Mouse (Mus musculus): Measurements from ENCODE around the gene Gsg1l. TPM values are rescaled to one million over a fixed set of nuclear protein-coding genes. Genes with fewer than 3 reads are reported as not detected.

The Gsg1l gene
- polyA plus RNA-seq, 1 experiment from 2014 or later: 7.7 TPM

GRCm38 (mm10) chr7:126097219-126097915 is 15.2 kb upstream of the Gsg1l start:
- no peaks in the 10 kb centered on the region for H3K27me3 ChIP-seq
- no peak overlapping the region for H3K27ac ChIP-seq
- 68% methylated on average over 6 of the region's 9 CpGs for WGBS
- H3K4me1 ChIP-seq (replicated peaks): peaks cover 3% of the 10 kb centered on the region; the same call in 1 of the 2 replicates
- H3K36me3 ChIP-seq: peaks cover 24% of the 10 kb centered on the region
- H3K4me3 ChIP-seq: no peak overlapping the region
- H3K9ac ChIP-seq: no peak overlapping the region
- no peak overlapping the region for H3K4me2 ChIP-seq
- H3K9me3 ChIP-seq (replicated peaks): no peaks in the 10 kb centered on the region
- no peak for ATAC-seq (replicated peaks; ENCODE audit: insufficient number of reproducible peaks, insufficient read depth, low FRiP score, low read depth)

- WGBS: 44% methylated on average over 5 of the region's 5 CpGs
- no peak for ATAC-seq (replicated peaks; ENCODE audit: insufficient number of reproducible peaks, insufficient read depth, low FRiP score, low read depth)
- no peak overlapping the region for H3K27ac ChIP-seq
- no peaks in the 10 kb centered on the region for H3K9me3 ChIP-seq (replicated peaks)
- no peak overlapping the region for H3K9ac ChIP-seq
- peaks cover 17% of the 10 kb centered on the region for H3K36me3 ChIP-seq
- H3K4me3 ChIP-seq: no peak overlapping the region
- H3K27me3 ChIP-seq: no peaks in the 10 kb centered on the region
- peaks cover 3% of the 10 kb centered on the region; the same call in 1 of the 2 replicates for H3K4me1 ChIP-seq (replicated peaks)
- no peak overlapping the region for H3K4me2 ChIP-seq
Measured at GRCm38 (mm10) chr7:126096596-126096995, 14.4 kb upstream of the Gsg1l start.

- Histone ChIP-seq H3K4me1 (replicated peaks) (peaks cover 5% of the 10 kb centered on the region; the same call in 1 of the 2 replicates), H3K4me3 (no peak overlapping the region), H3K27me3 (no peaks in the 10 kb centered on the region), H3K27ac (no peak overlapping the region), H3K36me3 (no peaks in the 10 kb centered on the region), H3K9ac (no peak overlapping the region), H3K9me3 (replicated peaks) (no peaks in the 10 kb centered on the region), H3K4me2 (no peak overlapping the region)
- no peak for ATAC-seq (replicated peaks; ENCODE audit: insufficient number of reproducible peaks, insufficient read depth, low FRiP score, low read depth)
- 82% methylated on average over 5 of the region's 5 CpGs for WGBS
Measured at GRCm38 (mm10) chr7:126094738-126095137, 12.5 kb upstream of the Gsg1l start.

- H3K4me2 ChIP-seq: no peak overlapping the region
- H3K4me3 ChIP-seq: no peak overlapping the region
- H3K9me3 ChIP-seq (replicated peaks): no peaks in the 10 kb centered on the region
- peaks cover 5% of the 10 kb centered on the region; the same call in 1 of the 2 replicates for H3K4me1 ChIP-seq (replicated peaks)
- WGBS: 31% methylated on average over 3 of the region's 3 CpGs
- ATAC-seq (replicated peaks; ENCODE audit: insufficient number of reproducible peaks, insufficient read depth, low FRiP score, low read depth): no peak
- H3K27me3 ChIP-seq: no peaks in the 10 kb centered on the region
- H3K9ac ChIP-seq: no peak overlapping the region
- no peak overlapping the region for H3K27ac ChIP-seq
- H3K36me3 ChIP-seq: no peaks in the 10 kb centered on the region
Measured at GRCm38 (mm10) chr7:126093162-126093561, 11.0 kb upstream of the Gsg1l start.

- Histone ChIP-seq H3K9ac (no peak overlapping the region), H3K9me3 (replicated peaks) (no peaks in the 10 kb centered on the region), H3K4me1 (replicated peaks) (peaks cover 28% of the 10 kb centered on the region), H3K4me2 (no peak overlapping the region), H3K4me3 (no peak overlapping the region), H3K27me3 (peaks cover 6% of the 10 kb centered on the region; the same call in 1 of the 2 replicates), H3K36me3 (no peaks in the 10 kb centered on the region), H3K27ac (no peak overlapping the region)
- no peak for ATAC-seq (replicated peaks; ENCODE audit: insufficient number of reproducible peaks, insufficient read depth, low FRiP score, low read depth)
- WGBS: 20% methylated on average over 6 of the region's 6 CpGs
Measured at GRCm38 (mm10) chr7:126089782-126090181, 7.6 kb upstream of the Gsg1l start.

GRCm38 (mm10) chr7:126088155-126088554 is 5.9 kb upstream of the Gsg1l start:
- 23% methylated on average over 3 of the region's 6 CpGs for WGBS
- peaks cover 16% of the 10 kb centered on the region for H3K27me3 ChIP-seq
- ATAC-seq (replicated peaks; ENCODE audit: insufficient number of reproducible peaks, insufficient read depth, low FRiP score, low read depth): no peak
- H3K36me3 ChIP-seq: no peaks in the 10 kb centered on the region
- H3K4me3 ChIP-seq: no peak overlapping the region
- H3K4me1 ChIP-seq (replicated peaks): peaks cover 40% of the 10 kb centered on the region
- H3K27ac ChIP-seq: no peak overlapping the region
- no peaks in the 10 kb centered on the region for H3K9me3 ChIP-seq (replicated peaks)
- no peak overlapping the region for H3K4me2 ChIP-seq
- H3K9ac ChIP-seq: no peak overlapping the region

- no peak for ATAC-seq (replicated peaks; ENCODE audit: insufficient number of reproducible peaks, insufficient read depth, low FRiP score, low read depth)
- H3K27ac ChIP-seq: no peak overlapping the region
- no peaks in the 10 kb centered on the region for H3K9me3 ChIP-seq (replicated peaks)
- H3K36me3 ChIP-seq: no peaks in the 10 kb centered on the region
- H3K4me3 ChIP-seq: no peak overlapping the region
- H3K4me1 ChIP-seq (replicated peaks): peaks cover 45% of the 10 kb centered on the region
- H3K9ac ChIP-seq: no peak overlapping the region
- H3K4me2 ChIP-seq: no peak overlapping the region
- WGBS: 46% methylated on average over 10 of the region's 10 CpGs
- peaks cover 21% of the 10 kb centered on the region for H3K27me3 ChIP-seq
Measured at GRCm38 (mm10) chr7:126087602-126088001, 5.4 kb upstream of the Gsg1l start.

- H3K27ac ChIP-seq: peak overlapping the region; percentile 49
- H3K4me3 ChIP-seq: no peak overlapping the region
- no peaks in the 10 kb centered on the region for H3K36me3 ChIP-seq
- no peaks in the 10 kb centered on the region for H3K9me3 ChIP-seq (replicated peaks)
- 0 out of 2 replicates have a peak overlapping the region, but pooled peaks have one; percentile 9 for H3K9ac ChIP-seq
- H3K4me2 ChIP-seq: peak overlapping the region; percentile 28
- H3K4me1 ChIP-seq (replicated peaks): peaks cover 55% of the 10 kb centered on the region
- 30% methylated on average over 6 of the region's 6 CpGs for WGBS
- no peak for ATAC-seq (replicated peaks; ENCODE audit: insufficient number of reproducible peaks, insufficient read depth, low FRiP score, low read depth)
- peaks cover 34% of the 10 kb centered on the region for H3K27me3 ChIP-seq
Measured at GRCm38 (mm10) chr7:126086321-126086741, 4.1 kb upstream of the Gsg1l start.

- 84% methylated on average over 9 of the region's 9 CpGs for WGBS
- Histone ChIP-seq H3K27ac (no peak overlapping the region), H3K36me3 (no peaks in the 10 kb centered on the region), H3K4me1 (replicated peaks) (peaks cover 59% of the 10 kb centered on the region), H3K9me3 (replicated peaks) (no peaks in the 10 kb centered on the region), H3K27me3 (peaks cover 46% of the 10 kb centered on the region), H3K4me3 (no peak overlapping the region), H3K4me2 (no peak overlapping the region), H3K9ac (no peak overlapping the region)
- ATAC-seq (replicated peaks; ENCODE audit: insufficient number of reproducible peaks, insufficient read depth, low FRiP score, low read depth): no peak
Measured at GRCm38 (mm10) chr7:126085154-126085553, 2.9 kb upstream of the Gsg1l start.

GRCm38 (mm10) chr7:126083980-126084348 is 1.8 kb upstream of the Gsg1l start:
- H3K36me3 ChIP-seq: no peaks in the 10 kb centered on the region
- peaks cover 54% of the 10 kb centered on the region for H3K27me3 ChIP-seq
- H3K27ac ChIP-seq: no peak overlapping the region
- no peak overlapping the region for H3K4me3 ChIP-seq
- no peak overlapping the region for H3K9ac ChIP-seq
- H3K4me1 ChIP-seq (replicated peaks): peaks cover 56% of the 10 kb centered on the region
- 31% methylated on average over 4 of the region's 4 CpGs for WGBS
- H3K4me2 ChIP-seq: no peak overlapping the region
- ATAC-seq (replicated peaks; ENCODE audit: insufficient number of reproducible peaks, insufficient read depth, low FRiP score, low read depth): no peak
- H3K9me3 ChIP-seq (replicated peaks): no peaks in the 10 kb centered on the region

GRCm38 (mm10) chr7:126083341-126083979 is 1.2 kb upstream of the Gsg1l start:
- H3K9ac ChIP-seq: no peak overlapping the region
- H3K4me2 ChIP-seq: no peak overlapping the region
- WGBS: 17% methylated on average over 9 of the region's 9 CpGs
- no peak for ATAC-seq (replicated peaks; ENCODE audit: insufficient number of reproducible peaks, insufficient read depth, low FRiP score, low read depth)
- H3K27me3 ChIP-seq: peaks cover 54% of the 10 kb centered on the region
- no peaks in the 10 kb centered on the region for H3K36me3 ChIP-seq
- H3K9me3 ChIP-seq (replicated peaks): no peaks in the 10 kb centered on the region
- peaks cover 56% of the 10 kb centered on the region for H3K4me1 ChIP-seq (replicated peaks)
- H3K4me3 ChIP-seq: no peak overlapping the region
- no peak overlapping the region for H3K27ac ChIP-seq

Data from heart, embryonic 15.5 days (tissue).